Mouse (Mus musculus) brain, embryonic 14.5 days (tissue): ENCODE data around the gene Neurod2. TPM values are rescaled to one million over a fixed set of nuclear protein-coding genes. Genes with fewer than 3 reads are reported as not detected.

Experiments used
- DNase-seq: peaks from one replicate; pipeline ENCODE4 v3.0.0-alpha.2; 2011; ENCODE audit warnings: low read depth
- CTCF ChIP-seq: fragments of 200-500 bp; IDR thresholded peaks from 2 replicates; pipeline ENCODE4 v1.5.1; 2012; ENCODE audit warnings: inconsistent platforms, mild to moderate bottlenecking, moderate library complexity, borderline replicate concordance; ENCODE audit not compliant: insufficient read depth, insufficient read length; ENCODE audit errors: extremely low read depth
- POLR2A ChIP-seq: fragments of 200-500 bp; IDR thresholded peaks from 2 replicates; pipeline ENCODE4 v1.6.1; 2012; ENCODE audit warnings: mild to moderate bottlenecking, inconsistent platforms, borderline replicate concordance; ENCODE audit not compliant: poor library complexity, insufficient read depth, insufficient read length, severe bottlenecking; ENCODE audit errors: extremely low read depth
- polyA plus RNA-seq: library from polyadenylated mRNA; depleted of rRNA; stranded (reverse); fragments of >200 nt; gene quantifications from 2 replicates; pipeline ENCODE4 v1.2.3, GENCODE M21; 2012

Gene Neurod2
- polyA plus RNA-seq, 1 experiment, result 52.0 TPM

DNA sequence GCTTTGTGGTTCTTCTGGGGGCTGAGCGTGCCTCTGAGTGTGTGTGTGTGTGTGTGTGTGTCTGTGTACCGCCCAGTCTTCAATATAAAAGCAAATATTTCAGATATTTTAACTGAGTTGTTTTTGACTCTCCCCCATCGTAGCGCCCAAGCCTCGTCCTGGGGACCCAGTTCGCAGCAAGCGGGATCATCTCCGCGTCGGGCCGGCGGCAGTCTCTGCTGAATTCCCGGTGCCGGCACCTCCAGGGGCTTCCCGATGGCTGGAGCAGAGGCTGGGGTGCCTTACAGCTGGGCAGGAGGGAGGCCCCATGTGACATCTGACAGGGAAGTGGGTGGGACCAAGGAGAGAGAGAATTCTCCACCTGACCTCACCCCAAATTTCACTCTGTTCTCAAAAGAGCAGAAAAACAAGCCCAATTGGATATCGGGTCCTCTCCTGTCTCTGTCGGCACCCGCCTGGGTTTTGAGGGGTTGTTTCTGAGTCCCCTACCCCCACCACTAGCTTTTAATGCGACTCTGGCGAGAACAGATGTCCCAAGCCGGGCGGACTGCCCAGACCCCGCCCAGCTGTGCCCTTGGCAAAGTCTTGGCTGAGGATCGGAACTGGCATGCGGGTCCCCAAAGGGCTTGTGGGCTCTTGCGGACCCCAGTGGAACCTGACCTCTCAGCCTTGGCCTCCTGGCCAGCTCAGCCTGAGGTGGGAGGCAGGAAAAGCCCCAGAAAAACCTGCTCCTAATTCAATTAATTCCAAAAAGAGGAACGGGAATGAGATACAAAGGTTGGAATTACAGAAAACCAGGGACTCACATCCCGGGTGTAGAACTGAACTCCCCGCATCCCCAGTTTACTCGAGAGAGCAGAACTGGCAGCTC lies 8.4 kb downstream of the Neurod2 start:
- TF ChIP-seq POLR2A (no peak), CTCF (no peak)
- DNase-seq, result peak; percentile 87

DNA sequence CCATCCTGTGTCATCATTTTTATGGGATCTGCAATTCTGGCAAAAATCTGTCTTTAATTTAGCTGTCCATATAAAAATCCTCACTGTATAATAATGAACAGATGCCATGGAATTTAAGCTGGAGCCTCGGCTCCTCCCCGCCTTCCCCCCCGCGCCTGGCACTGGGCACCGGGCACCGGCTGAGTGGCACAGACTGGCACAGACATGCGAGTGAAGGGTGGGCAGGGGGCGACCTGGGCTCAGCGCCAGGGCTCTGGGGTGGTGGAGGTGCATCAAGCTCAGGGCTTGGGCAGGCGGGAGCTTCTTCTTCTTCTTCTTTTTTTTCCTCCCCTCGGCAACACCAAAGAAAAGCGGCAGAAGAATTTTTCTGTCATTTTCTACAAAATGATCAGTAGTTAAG lies 9.1 kb downstream of the Neurod2 start:
- TF ChIP-seq POLR2A, result no peak
- no peak for TF ChIP-seq CTCF
- DNase-seq, result peak; percentile 85

DNA sequence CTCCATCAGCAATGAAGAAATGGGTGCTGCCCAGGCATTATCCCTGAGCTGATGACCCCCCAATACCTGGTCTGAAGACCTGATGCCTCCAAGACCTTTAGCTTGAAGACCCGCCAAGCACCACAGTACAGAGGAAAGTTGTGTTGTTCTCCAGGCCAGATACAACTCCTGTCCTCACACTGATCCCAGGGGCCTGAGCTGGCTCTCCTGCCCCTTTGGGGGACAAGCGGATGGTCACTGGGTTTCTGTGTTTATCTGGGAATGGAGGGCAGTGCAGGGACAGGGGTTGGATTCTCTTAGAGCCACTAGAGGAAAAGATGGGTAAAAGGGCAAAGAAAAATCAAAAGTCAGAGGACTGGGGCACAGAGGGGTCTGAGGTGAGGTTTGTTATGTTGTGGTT lies 9.5 kb downstream of the Neurod2 start:
- DNase-seq, result no peak

DNA sequence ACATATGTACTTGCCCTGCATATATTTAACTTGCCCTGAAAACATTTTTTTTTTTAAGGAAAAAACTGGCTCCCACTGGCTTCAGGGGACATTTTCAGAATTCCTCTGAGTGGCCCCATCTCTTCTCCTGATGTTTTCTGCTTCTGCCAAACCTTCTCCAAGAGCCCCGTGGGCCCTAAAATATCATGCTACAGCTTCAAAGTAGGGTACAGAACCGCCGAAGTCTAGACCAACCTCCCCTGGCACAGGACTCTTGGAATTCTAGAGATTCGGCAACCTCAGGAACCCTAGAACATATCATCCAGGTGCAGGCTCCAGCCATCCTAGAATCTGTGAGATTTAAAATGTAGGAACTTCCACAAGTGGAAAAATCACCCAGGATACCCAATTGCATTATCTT lies 9.9 kb downstream of the Neurod2 start:
- DNase-seq, result no peak
- TF ChIP-seq CTCF (no peak), POLR2A (no peak)

More for the DNA sequence above, 9.5 kb downstream of the Neurod2 start:
- no peak for TF ChIP-seq CTCF
- no peak for TF ChIP-seq POLR2A

DNA sequence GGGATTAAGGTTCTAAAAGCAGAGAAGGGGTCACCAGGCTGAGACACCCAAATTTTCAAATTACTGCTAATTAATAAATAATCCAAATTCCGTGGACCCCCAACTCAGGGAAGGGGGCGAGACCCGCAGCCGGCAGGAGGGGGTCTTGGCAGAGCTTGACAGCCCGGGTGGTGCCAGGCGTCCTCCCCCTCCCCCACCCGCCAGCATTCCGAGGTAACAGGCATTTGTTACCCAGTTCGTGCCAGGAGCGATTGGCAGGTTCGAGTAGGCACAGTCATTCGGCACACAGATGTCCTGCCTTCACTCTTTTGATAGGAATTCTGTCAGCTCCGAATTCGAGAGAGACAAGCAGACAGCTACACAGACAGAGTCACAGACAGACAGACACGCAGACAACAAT lies 10.3 kb downstream of the Neurod2 start:
- peak; percentile 90 for DNase-seq
- TF ChIP-seq CTCF (no peak), POLR2A (no peak)

DNA sequence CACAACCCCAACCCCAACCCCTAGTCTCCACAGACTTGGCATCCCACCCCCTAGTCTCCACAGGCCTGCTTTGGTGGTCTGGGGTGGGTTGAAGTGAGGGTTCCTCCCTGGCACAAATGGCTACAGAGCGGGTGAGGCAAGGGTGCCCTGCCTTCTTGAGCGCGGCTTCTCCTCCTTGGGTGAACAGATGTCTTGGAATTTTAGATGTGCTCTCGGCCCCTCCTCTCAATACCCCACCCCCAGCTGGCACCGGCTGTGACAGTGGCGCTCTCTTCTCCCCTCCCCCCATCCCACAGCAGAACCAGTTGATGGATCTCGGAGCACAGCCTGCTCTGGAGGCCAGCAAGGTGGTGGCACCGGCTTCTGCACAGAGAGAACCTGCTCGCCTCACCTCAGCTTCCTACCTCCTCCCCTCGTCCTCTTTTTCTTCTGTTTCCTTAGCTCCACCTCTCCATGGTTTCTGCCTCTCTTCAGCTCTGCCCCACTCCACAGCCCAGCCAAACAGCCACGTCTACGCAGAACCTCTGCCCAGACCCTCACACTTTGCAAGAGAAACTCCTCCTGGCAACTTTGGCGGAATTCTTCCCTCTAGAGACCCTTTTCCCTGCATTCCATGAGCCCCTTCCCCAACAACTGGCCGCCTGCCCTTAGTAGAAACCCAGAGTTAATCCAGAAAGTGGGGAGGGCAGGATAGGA lies 10.9 kb downstream of the Neurod2 start:
- no peak for TF ChIP-seq POLR2A
- TF ChIP-seq CTCF, result no peak
- DNase-seq, result peak; percentile 73

DNA sequence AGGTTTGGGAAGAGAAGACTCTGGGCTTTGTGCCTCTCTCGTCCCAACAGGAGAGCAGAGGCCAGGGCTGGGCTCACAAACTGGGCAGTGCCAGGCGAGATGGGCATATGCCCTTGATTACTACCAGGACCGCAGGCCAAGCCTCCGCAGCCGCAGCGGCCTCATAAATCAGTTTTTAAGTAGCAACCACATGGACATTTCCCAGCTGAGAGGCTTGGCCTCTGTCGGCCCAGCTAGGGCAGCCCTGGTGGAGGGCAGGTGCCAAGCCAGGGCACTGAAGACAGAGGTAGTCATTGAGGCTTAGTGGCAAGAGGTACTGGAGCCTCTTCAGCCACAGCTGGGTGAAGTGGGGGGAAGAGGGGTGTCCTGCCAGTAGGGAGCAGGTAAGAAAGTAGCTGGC lies 12.0 kb downstream of the Neurod2 start:
- no peak for DNase-seq

DNA sequence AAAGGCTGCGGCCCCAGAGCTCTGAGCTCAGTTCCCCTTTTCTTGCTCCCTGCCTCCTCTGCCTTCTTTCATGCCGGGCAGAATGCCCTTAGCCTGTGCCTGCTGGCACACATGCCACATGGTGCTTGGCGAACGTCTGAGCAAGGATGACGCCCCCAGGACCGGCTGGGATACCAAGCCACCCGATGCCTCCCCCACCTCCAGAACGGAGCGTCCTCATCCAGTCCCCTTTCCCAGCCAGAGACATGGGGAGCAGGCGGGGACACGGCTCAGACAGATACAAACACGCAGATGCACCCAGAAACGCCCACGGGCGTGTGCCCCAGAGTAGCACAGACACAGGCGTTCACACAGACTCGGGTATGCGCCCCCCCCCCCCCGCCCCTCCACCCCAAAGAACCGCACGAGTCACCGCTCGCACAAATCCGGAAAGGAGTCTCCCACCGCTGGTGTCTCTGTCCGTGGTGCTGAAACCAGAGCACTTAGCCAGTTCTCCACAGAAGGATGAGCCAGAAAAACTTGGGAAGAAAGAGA lies 15.6 kb downstream of the Neurod2 start:
- peak; percentile 69 for DNase-seq
- TF ChIP-seq POLR2A (no peak), CTCF (no peak)

More for the DNA sequence above, 12.0 kb downstream of the Neurod2 start:
- TF ChIP-seq POLR2A (no peak), CTCF (no peak)

DNA sequence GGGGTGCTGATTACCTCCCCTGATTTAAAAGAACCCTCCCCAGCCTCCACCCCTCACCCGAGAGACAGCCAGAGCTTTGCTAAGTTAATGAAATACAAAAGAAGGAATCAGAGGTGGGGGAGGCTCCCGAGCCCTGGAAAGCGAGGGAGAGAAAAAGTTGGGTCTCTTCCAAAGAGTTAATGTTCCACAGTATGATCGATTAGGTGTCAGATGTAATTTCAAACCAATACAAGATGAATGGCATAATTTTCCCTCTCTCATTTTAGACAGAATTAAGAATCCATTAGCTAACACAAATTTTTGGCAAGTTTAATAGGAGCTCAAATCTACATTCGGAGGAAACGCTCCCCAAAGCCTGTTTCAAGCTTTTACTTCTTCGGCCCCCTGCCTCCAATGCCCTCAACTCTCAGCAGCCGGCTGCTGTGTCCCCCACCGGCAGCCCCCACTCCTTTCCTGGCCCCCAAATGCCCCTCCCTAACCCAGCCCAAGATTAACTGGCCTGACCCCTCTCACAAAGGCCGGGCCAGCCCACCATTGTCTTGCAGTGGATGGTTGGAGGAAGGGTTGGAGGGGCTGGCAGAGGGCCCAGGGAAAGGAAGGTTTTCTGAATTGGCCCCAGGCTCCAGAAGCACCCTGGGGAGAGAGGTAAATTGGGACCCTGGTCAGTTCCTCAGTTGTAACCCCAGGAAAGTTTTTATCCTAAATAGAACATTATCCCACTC lies 30.8 kb downstream of the Neurod2 start:
- peak; percentile 75 for DNase-seq
- no peak for TF ChIP-seq POLR2A
- no peak for TF ChIP-seq CTCF

DNA sequence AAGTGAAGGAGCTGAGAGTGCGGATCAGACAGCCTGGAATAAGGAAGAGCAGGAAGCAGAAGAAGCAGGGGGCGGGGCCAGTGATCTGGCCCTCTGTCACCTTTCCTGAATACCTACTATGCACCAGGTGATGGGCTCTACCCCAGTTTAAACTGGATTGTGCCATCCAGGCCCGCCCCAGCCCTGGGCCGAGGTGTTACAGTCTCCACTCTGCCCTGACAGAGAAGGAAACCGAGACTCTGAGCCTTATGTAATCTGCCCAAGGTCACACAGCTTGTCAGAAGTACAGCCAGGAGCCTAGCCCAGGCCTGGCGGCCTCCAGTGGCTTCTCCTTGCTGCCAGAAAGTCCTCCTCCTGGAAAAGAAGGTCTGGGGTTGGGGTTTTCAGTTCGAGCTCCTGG lies 31.7 kb downstream of the Neurod2 start:
- DNase-seq, result no peak
- TF ChIP-seq CTCF, result no peak
- no peak for TF ChIP-seq POLR2A

DNA sequence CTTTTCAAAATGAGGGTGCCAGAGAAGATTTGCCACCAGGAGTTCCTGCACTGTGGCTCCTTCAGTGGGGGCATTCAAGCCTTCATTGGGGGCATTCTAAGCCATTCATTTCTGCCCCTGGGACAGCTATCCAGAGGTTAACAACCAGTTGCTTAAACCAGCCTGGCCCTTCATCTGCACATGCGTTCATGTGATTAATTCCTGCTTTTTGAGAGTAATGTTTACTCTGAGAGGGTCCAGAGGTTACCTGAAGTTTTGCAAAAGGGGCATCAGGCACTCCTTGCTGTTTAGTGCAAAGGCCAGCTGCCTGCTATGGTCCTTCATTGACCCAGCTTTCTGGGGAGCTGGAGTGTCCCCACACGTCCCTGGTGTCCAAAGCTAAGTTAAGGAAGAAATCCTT lies 32.5 kb downstream of the Neurod2 start:
- TF ChIP-seq POLR2A (no peak), CTCF (no peak)

More for the DNA sequence above, 32.5 kb downstream of the Neurod2 start:
- DNase-seq, result no peak
